Mouse (Mus musculus): Measurements from ENCODE around the gene Myo9b. TPM values are rescaled to one million over a fixed set of nuclear protein-coding genes. Genes with fewer than 3 reads are reported as not detected.
"Not testable (repeated sequence)": the region's sequence is repeated elsewhere in the genome, so short reads cannot be mapped to it uniquely, and the experiment has no call there.

The Myo9b gene
- polyA plus RNA-seq, 1 experiment = 107 TPM

- no peak overlapping the region for H3K27ac ChIP-seq (ENCODE audit: insufficient read depth, low read depth, low read length)
- TF ChIP-seq CTCF (IDR thresholded peaks at IDR 0.05; ENCODE audit: low read depth, low read length) (no peak), POLR2A (IDR thresholded peaks at IDR 0.05; ENCODE audit: borderline replicate concordance, low read depth, low read length) (no peak)
- H3K4me1 ChIP-seq (ENCODE audit: control insufficient read depth, insufficient read depth, low read length) = peaks cover 42% of the 10 kb centered on the region
- H3K4me3 ChIP-seq (ENCODE audit: insufficient read depth, low read length) = peak overlapping the region; percentile 79; the same call in 1 of the 2 replicates
Measured at GRCm38 (mm10) chr8:71274478-71274877, 2.0 kb downstream of the Myo9b start.

DNA sequence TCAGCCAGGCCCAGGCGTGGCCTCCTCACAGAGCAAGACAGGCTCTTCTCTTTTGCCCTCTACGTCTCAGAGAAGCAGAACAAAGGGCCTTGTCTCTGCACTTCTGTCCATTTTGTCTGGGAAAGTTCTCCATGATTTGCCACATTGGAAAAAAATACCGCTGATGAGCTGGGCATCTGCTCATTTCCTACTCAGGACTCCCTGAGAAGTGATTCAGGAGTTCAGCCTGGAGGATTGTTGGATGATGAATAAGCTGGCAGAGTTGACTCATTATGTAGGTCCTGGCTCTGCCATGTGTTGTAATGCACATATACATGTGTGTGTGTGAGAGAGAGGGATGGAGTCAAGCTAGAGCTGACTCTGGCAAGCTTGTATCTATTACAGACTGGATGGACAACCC lies 3.7 kb downstream of the Myo9b start:
- Histone ChIP-seq H3K4me1 (ENCODE audit: control insufficient read depth, insufficient read depth, low read length) (peaks cover 46% of the 10 kb centered on the region), H3K4me3 (ENCODE audit: insufficient read depth, low read length) (no peak overlapping the region), H3K27ac (ENCODE audit: insufficient read depth, low read depth, low read length) (no peak overlapping the region)
- TF ChIP-seq POLR2A (IDR thresholded peaks at IDR 0.05; ENCODE audit: borderline replicate concordance, low read depth, low read length) = no peak

- H3K27ac ChIP-seq (ENCODE audit: insufficient read depth, low read depth, low read length); H3K4me3 ChIP-seq (ENCODE audit: insufficient read depth, low read length): not testable (repeated sequence)
- peaks cover 69% of the 10 kb centered on the region for H3K4me1 ChIP-seq (ENCODE audit: control insufficient read depth, insufficient read depth, low read length)
Measured at GRCm38 (mm10) chr8:71279409-71279808, 6.9 kb downstream of the Myo9b start.

- peaks cover 67% of the 10 kb centered on the region for H3K4me1 ChIP-seq (ENCODE audit: control insufficient read depth, insufficient read depth, low read length)
- H3K27ac ChIP-seq (ENCODE audit: insufficient read depth, low read depth, low read length) = not testable (repeated sequence)
Measured at GRCm38 (mm10) chr8:71281731-71282130, 9.2 kb downstream of the Myo9b start.

GRCm38 (mm10) chr8:71282621-71283020 lies 10.1 kb downstream of the Myo9b start:
- TF ChIP-seq CTCF (IDR thresholded peaks at IDR 0.05; ENCODE audit: low read depth, low read length) = no peak
- TF ChIP-seq POLR2A (IDR thresholded peaks at IDR 0.05; ENCODE audit: borderline replicate concordance, low read depth, low read length) = no peak
- H3K4me1 ChIP-seq (ENCODE audit: control insufficient read depth, insufficient read depth, low read length) = peaks cover 76% of the 10 kb centered on the region
- no peak overlapping the region for H3K4me3 ChIP-seq (ENCODE audit: insufficient read depth, low read length)
- no peak overlapping the region for H3K27ac ChIP-seq (ENCODE audit: insufficient read depth, low read depth, low read length)

More at GRCm38 (mm10) chr8:71281731-71282130, 9.2 kb downstream of the Myo9b start:
- not testable (repeated sequence) for H3K4me3 ChIP-seq (ENCODE audit: insufficient read depth, low read length)

- Histone ChIP-seq H3K4me1 (ENCODE audit: control insufficient read depth, insufficient read depth, low read length) (peaks cover 90% of the 10 kb centered on the region), H3K27ac (ENCODE audit: insufficient read depth, low read depth, low read length) (peak overlapping the region; percentile 94)
- H3K4me3 ChIP-seq (ENCODE audit: insufficient read depth, low read length) = not testable (repeated sequence)
Measured at GRCm38 (mm10) chr8:71286223-71286622, 13.7 kb downstream of the Myo9b start.

GRCm38 (mm10) chr8:71288441-71288949 lies 16.0 kb downstream of the Myo9b start:
- H3K4me1 ChIP-seq (ENCODE audit: control insufficient read depth, insufficient read depth, low read length) = peaks cover 80% of the 10 kb centered on the region
- peak overlapping the region; percentile 93 for H3K27ac ChIP-seq (ENCODE audit: insufficient read depth, low read depth, low read length)
- no peak overlapping the region for H3K4me3 ChIP-seq (ENCODE audit: insufficient read depth, low read length)
- TF ChIP-seq POLR2A (IDR thresholded peaks at IDR 0.05; ENCODE audit: borderline replicate concordance, low read depth, low read length) (no peak), CTCF (IDR thresholded peaks at IDR 0.05; ENCODE audit: low read depth, low read length) (peak; percentile 38; the same call in 1 of the 2 replicates)

GRCm38 (mm10) chr8:71289098-71289497 lies 16.6 kb downstream of the Myo9b start:
- H3K4me3 ChIP-seq (ENCODE audit: insufficient read depth, low read length) = no peak overlapping the region
- peaks cover 79% of the 10 kb centered on the region for H3K4me1 ChIP-seq (ENCODE audit: control insufficient read depth, insufficient read depth, low read length)
- H3K27ac ChIP-seq (ENCODE audit: insufficient read depth, low read depth, low read length) = peak overlapping the region; percentile 93
- TF ChIP-seq CTCF (IDR thresholded peaks at IDR 0.05; ENCODE audit: low read depth, low read length) (no peak), POLR2A (IDR thresholded peaks at IDR 0.05; ENCODE audit: borderline replicate concordance, low read depth, low read length) (no peak)

GRCm38 (mm10) chr8:71290211-71290610 lies 17.7 kb downstream of the Myo9b start:
- H3K27ac ChIP-seq (ENCODE audit: insufficient read depth, low read depth, low read length) = peak overlapping the region; percentile 93
- no peak for TF ChIP-seq POLR2A (IDR thresholded peaks at IDR 0.05; ENCODE audit: borderline replicate concordance, low read depth, low read length)
- no peak for TF ChIP-seq CTCF (IDR thresholded peaks at IDR 0.05; ENCODE audit: low read depth, low read length)
- H3K4me3 ChIP-seq (ENCODE audit: insufficient read depth, low read length) = no peak overlapping the region
- peaks cover 79% of the 10 kb centered on the region for H3K4me1 ChIP-seq (ENCODE audit: control insufficient read depth, insufficient read depth, low read length)

- Histone ChIP-seq H3K4me3 (ENCODE audit: insufficient read depth, low read length) (no peak overlapping the region), H3K27ac (ENCODE audit: insufficient read depth, low read depth, low read length) (peak overlapping the region; percentile 93), H3K4me1 (ENCODE audit: control insufficient read depth, insufficient read depth, low read length) (peaks cover 77% of the 10 kb centered on the region)
- TF ChIP-seq POLR2A (IDR thresholded peaks at IDR 0.05; ENCODE audit: borderline replicate concordance, low read depth, low read length) (no peak), CTCF (IDR thresholded peaks at IDR 0.05; ENCODE audit: low read depth, low read length) (no peak)
Measured at GRCm38 (mm10) chr8:71290911-71291310, 18.4 kb downstream of the Myo9b start.

GRCm38 (mm10) chr8:71291351-71291750 lies 18.8 kb downstream of the Myo9b start:
- peaks cover 75% of the 10 kb centered on the region for H3K4me1 ChIP-seq (ENCODE audit: control insufficient read depth, insufficient read depth, low read length)
- TF ChIP-seq CTCF (IDR thresholded peaks at IDR 0.05; ENCODE audit: low read depth, low read length) = no peak
- no peak for TF ChIP-seq POLR2A (IDR thresholded peaks at IDR 0.05; ENCODE audit: borderline replicate concordance, low read depth, low read length)

DNA sequence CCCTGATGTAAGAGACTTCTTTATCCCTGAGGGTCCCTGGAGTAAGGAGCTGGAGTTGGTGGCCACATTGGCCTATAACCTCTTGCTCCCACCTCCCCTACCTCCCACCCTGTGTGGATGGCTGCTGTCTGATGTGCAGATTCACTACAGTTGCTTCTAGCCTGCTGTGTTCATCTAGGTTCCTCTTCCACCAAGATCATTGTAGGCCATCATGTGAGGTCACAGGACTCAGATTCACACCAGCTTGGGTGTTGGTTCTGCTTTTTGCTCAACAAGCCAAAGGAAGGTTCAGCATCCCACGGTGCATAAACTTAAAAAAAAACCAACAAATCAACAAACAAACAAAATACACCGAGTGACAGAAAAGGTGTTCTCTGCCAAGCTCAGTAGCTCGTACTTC lies 21.4 kb downstream of the Myo9b start:
- Histone ChIP-seq H3K4me1 (ENCODE audit: control insufficient read depth, insufficient read depth, low read length) (peaks cover 76% of the 10 kb centered on the region), H3K27ac (ENCODE audit: insufficient read depth, low read depth, low read length) (peak overlapping the region; percentile 96)
- not testable (repeated sequence) for H3K4me3 ChIP-seq (ENCODE audit: insufficient read depth, low read length)

More at GRCm38 (mm10) chr8:71291351-71291750, 18.8 kb downstream of the Myo9b start:
- no peak overlapping the region for H3K4me3 ChIP-seq (ENCODE audit: insufficient read depth, low read length)
- H3K27ac ChIP-seq (ENCODE audit: insufficient read depth, low read depth, low read length) = peak overlapping the region; percentile 93

All from bone marrow macrophage, adult 2 months (primary cell).